Mouse (Mus musculus) embryonic fibroblast, embryonic 13.5 days (primary cell): ENCODE results near the gene Wdr95.

Source experiments
- CTCF ChIP-seq: IDR thresholded peaks from 2 replicates; pipeline ENCODE4 v1.5.1; 2011; ENCODE audit warnings: mild to moderate bottlenecking, control low read depth, low read length, moderate library complexity, borderline replicate concordance; ENCODE audit not compliant: insufficient read depth
- POLR2A ChIP-seq: IDR thresholded peaks from 2 replicates; pipeline ENCODE4 v1.6.1; 2011; ENCODE audit warnings: low read depth, mild to moderate bottlenecking, control low read depth, low read length, moderate library complexity

GRCm38 (mm10) chr5:149489136-149489535, 39.3 kb upstream of the Wdr95 start:
- no peak for TF ChIP-seq CTCF
- TF ChIP-seq POLR2A, result no peak
